Mouse (Mus musculus): Measurements from ENCODE around the gene Eipr1.

- TF ChIP-seq CTCF (IDR thresholded peaks at IDR 0.05; ENCODE audit: low read depth, low read length), result no peak
- no peak for TF ChIP-seq POLR2A (IDR thresholded peaks at IDR 0.05; ENCODE audit: insufficient read depth, low read length)
- TF ChIP-seq EP300 (IDR thresholded peaks at IDR 0.05; ENCODE audit: insufficient read depth, low read depth, low read length), result no peak
Measured at GRCm38 (mm10) chr12:28800423-28800822, 48.8 kb downstream of the Eipr1 start.

All from ES-Bruce4 (cell line).